Mouse (Mus musculus) cerebellum, adult 11-12 months (tissue): ENCODE data around the gene Gm11938.

ENCODE experiments used
- DNase-seq: peaks from one replicate; pipeline ENCODE4 v3.0.0; 2022

Gene Gm11938

DNA sequence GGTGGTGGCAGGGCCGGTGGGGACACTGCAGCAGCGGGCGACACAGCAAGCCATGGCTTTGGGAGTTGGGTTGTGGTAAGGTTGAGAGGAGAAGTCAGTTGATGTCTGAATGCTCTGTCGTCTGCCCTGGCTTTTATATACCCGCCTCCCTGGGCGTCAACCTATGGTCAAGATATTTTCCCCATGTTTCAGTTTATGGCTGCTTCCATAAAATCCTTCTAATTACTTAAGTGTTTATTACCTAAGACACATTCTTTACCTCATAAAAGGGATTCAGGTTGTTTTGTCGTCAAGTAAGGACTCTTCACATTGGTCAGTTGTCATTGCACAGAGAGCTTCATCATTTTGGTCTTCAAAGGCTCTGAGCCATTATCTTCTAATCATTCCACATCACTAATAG is 36.6 kb downstream of the Gm11938 start, which contains the start of gene Krtap3-1:
Gene Krtap3-1, minus strand, starts transcription at position 101 of the 400 bp plus-strand sequence.
- no peak for DNase-seq

DNA sequence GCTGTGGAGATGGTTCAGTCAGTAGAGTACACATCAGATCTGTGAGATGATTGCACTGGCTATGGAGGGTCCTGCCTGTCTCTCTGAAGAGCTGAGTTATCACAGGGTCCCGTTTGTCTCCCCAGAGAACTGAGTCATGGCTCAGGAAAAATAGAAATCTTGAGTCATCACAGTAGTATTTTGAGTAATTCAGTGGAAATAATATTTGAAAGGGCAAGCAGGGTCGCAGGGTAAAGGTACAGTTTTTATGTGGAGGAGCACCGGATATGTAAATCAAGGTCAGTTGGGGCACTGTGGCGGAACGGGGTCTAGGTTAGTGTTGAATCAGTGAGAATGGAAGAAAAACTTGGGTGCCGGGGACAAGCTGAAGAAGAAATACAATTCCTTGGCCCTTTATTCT is 40.5 kb downstream of the Gm11938 start:
- no peak for DNase-seq

DNA sequence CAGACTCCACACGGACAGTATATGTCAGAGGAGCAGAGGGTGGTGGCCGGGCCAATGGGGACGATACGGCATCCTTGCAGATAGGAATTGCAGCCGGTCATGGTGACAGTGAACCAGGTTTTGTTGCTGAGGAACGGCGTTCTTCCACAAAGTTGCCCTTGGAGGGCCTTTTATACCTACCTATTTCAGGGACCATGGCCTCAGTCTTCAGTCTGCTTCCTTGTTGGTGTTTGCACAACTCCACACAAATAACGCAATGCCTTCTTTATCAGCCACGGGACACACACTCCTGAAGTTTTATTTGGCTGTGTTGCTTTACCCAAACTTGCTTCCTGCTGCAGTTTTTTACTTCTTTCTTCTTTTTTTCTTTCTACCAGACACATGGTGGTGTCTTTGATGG is 43.7 kb downstream of the Gm11938 start, which contains the start of gene Gm11939:
Gene Gm11939, minus strand, starts transcription at position 101 of the 400 bp plus-strand sequence.
- DNase-seq, result no peak

DNA sequence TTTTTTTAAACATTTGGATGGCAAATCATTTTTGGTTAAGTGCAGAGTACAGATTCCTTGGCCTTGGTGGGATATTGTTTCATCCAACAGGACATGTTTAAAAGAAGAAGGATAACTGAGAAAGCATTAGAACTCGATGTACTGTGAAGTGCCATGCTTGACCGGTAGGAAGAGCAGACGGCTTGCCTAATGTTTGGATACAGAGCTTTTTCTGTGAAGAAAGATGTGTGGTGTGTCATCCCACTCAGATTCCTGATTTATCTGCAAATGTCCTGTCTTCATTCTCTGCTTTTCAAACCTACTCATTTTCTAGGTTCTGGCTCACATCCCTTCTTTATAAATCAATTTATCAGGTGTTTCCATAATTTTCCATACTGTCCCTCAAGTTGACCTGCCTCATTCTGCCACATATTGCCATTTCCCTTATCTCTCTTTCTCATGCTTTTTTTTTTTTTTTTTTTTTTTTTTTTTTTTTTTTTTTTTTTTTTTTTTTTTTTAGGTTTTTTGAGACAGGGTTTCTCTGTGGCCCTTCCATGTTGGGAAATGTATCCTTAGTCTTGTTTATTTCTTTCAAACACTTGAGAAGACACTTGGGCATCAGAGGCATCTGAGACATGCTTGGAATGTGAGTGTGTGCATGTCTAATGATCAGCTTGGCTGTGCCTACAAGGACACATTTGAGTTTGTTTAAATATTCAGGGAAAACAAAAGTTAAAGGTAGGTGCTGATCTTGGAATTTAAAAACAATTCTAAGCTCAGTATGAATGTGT is 44.9 kb downstream of the Gm11938 start:
- DNase-seq, result no peak

DNA sequence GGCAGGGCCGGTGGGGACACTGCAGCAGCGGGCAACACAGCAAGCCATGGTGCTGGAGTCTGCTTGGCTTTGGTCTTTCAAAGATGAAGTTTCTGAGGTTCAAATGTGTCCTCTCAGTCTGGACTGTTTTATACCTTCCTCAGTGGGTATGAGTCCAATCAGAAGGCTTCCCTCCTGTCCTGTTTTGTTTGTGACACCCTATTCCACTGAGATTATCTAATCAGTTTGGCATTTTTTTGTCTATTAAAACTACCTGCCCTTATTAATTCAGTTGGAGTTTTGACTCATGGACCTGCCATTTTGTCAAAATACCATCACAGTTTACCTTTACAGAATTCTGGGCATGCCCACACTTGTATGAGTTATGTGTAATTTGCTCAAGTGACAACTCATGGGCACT is 46.4 kb downstream of the Gm11938 start, which contains the start of gene Krtap3-2:
Gene Krtap3-2, minus strand, starts transcription at position 101 of the 400 bp plus-strand sequence.
- no peak for DNase-seq

DNA sequence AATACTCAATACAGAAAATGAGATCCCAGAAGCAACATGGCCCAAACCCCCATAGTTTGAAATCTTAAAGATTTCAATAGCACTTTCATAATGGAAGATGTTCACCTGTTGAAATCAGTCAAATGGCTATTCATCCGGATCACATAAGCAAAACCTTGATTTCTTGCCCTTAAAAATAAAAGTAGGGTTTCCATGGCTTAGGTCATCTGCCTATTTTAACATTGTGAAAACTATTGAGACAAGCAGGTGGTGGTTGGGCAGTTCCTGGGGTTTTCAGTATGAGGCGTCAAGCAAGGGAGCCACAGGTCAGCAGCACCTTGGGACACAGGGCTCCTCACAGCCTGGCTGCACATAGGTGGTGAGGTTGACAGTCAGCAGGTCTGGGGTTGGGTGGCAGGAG is 46.9 kb downstream of the Gm11938 start:
- DNase-seq, result no peak
